Mouse (Mus musculus) testis, adult 2 months (tissue): Measurements from ENCODE around the gene Il33. TPM values are rescaled to one million over a fixed set of nuclear protein-coding genes. Genes with fewer than 3 reads are reported as not detected.

ENCODE experiments used
- H3K27ac ChIP-seq: fragments of 200-500 bp; 2 replicates; pipeline ENCODE4 v1.5.1; 2012; ENCODE audit warnings: low read depth, low read length; ENCODE audit not compliant: control insufficient read depth, insufficient read depth
- H3K27me3 ChIP-seq: fragments of 200-500 bp; 2 replicates; pipeline ENCODE4 v1.6.1; 2012; ENCODE audit warnings: mild to moderate bottlenecking, low read length, moderate library complexity; ENCODE audit not compliant: control insufficient read depth, insufficient read depth
- H3K36me3 ChIP-seq: fragments of 200-500 bp; 2 replicates; pipeline ENCODE4 v1.6.1; 2012; ENCODE audit warnings: mild to moderate bottlenecking, low read length; ENCODE audit not compliant: control insufficient read depth, insufficient read depth
- H3K4me1 ChIP-seq: fragments of 200-500 bp; 2 replicates; pipeline ENCODE4 v1.6.1; 2012; ENCODE audit warnings: low read length; ENCODE audit not compliant: control insufficient read depth, insufficient read depth
- H3K4me3 ChIP-seq: fragments of 200-500 bp; 2 replicates; pipeline ENCODE4 v1.5.1; 2012; ENCODE audit warnings: low read depth, mild to moderate bottlenecking, low read length, moderate library complexity, mixed read lengths; ENCODE audit not compliant: control insufficient read depth
- CTCF ChIP-seq: fragments of 200-500 bp; IDR thresholded peaks from 2 replicates; pipeline ENCODE4 v1.5.1; 2012; ENCODE audit warnings: low read depth, mild to moderate bottlenecking, inconsistent platforms, low read length, moderate library complexity; ENCODE audit not compliant: control insufficient read depth, insufficient read depth, insufficient replicate concordance
- POLR2A ChIP-seq: fragments of 200-500 bp; IDR thresholded peaks from 2 replicates; pipeline ENCODE4 v1.6.1; 2012; ENCODE audit warnings: low read depth, mild to moderate bottlenecking, inconsistent platforms, low read length, moderate library complexity; ENCODE audit not compliant: control insufficient read depth
- polyA plus RNA-seq: library from polyadenylated mRNA; depleted of rRNA; stranded (reverse); fragments of >200 nt; gene quantifications from 2 replicates; pipeline ENCODE4 v1.2.3, GENCODE M21; 2012

Il33 gene
- polyA plus RNA-seq, 1 experiment, result 2.1 TPM

GRCm38 (mm10) chr19:29905896-29906295 is 19.0 kb upstream of the Il33 start:
- H3K27ac ChIP-seq, result no peak overlapping the region
- no peaks in the 10 kb centered on the region for H3K36me3 ChIP-seq
- H3K4me1 ChIP-seq, result no peaks in the 10 kb centered on the region
- no peak overlapping the region for H3K4me3 ChIP-seq
- H3K27me3 ChIP-seq, result no peaks in the 10 kb centered on the region
- TF ChIP-seq POLR2A, result no peak
- TF ChIP-seq CTCF, result no peak

- TF ChIP-seq CTCF (no peak), POLR2A (no peak)
- Histone ChIP-seq H3K36me3 (no peaks in the 10 kb centered on the region), H3K27ac (no peak overlapping the region), H3K27me3 (no peaks in the 10 kb centered on the region), H3K4me3 (no peak overlapping the region), H3K4me1 (no peaks in the 10 kb centered on the region; the same call in 1 of the 2 replicates)
Observed at GRCm38 (mm10) chr19:29909166-29909565, 15.7 kb upstream of the Il33 start.

DNA sequence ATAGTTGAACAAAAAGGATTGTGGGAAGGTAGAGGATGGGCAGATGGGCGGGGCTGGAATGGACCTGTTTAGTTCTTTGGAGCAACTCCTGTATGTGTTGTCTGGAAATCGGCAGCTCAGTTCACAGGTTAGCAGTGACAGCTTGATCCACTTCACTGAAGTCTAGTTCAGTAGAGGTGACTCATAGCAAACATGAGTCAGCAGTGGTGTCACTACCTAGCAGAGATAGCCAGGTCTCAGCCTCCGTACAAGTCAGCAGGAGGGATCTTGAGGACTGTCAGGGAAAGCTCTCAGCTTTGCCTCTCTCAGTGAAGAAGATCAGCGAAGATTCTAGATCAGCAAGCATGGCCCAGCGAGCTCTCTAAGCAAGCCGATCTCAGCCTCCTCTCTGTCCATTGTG is 13.0 kb upstream of the Il33 start:
- TF ChIP-seq CTCF (no peak), POLR2A (no peak)
- Histone ChIP-seq H3K27ac (no peak overlapping the region), H3K27me3 (no peaks in the 10 kb centered on the region), H3K36me3 (no peaks in the 10 kb centered on the region), H3K4me3 (no peak overlapping the region), H3K4me1 (no peaks in the 10 kb centered on the region; the same call in 1 of the 2 replicates)

DNA sequence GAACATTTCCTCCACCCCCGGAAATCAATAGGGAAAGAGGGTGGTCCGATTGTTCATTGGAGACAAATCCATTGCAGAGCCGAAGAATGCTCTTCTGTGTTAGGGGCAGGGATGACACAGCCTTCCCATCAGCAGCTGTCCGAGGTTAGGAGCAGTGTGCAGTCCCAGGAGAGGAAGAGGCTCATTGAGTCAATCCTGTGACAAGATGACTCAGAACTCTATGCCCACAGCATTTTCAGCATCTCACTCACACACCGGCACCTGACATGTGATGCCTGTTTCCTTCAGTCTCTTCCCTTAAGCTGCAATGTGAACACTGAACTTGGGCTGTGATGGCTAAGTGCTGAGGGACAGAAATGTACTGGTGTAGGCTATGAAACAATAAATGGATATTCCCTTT is 7.5 kb upstream of the Il33 start:
- H3K27ac ChIP-seq, result no peak overlapping the region
- no peaks in the 10 kb centered on the region for H3K27me3 ChIP-seq
- TF ChIP-seq POLR2A (no peak), CTCF (no peak)
- H3K36me3 ChIP-seq, result no peaks in the 10 kb centered on the region
- no peak overlapping the region for H3K4me3 ChIP-seq
- no peaks in the 10 kb centered on the region for H3K4me1 ChIP-seq

DNA sequence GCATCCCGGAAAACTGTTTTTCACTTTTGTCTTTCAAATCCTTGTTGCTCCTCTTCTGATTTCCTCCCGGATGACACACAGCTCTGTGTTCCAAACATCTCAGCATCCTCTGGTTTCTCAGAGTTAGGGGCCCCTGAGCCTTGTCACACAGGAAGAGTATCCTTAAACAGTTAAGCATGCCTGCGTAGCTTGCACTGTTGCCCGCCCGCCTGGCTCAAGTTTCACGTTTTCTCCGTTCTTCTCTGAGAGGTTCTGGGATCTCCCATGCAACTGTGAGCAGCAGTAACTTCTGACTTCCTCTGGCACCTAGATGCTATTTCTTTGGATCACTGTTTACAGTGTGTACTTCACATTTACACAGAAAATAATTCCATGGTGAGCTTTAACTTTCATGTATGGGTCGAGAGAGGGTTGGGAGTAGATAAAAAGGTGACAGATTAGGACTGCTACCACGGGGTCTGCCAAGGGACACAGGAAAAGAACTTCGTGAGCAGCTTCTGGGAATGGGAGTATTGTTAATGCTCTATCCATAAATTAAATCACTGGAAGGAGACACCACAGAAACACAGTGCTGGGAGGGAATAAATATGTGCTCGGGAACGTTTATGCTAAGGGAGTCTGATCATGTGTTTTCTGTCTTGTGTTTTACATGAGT is 1.3 kb downstream of the Il33 start:
- H3K36me3 ChIP-seq, result no peaks in the 10 kb centered on the region
- no peaks in the 10 kb centered on the region for H3K27me3 ChIP-seq
- no peaks in the 10 kb centered on the region for H3K4me1 ChIP-seq
- H3K4me3 ChIP-seq, result no peak overlapping the region
- no peak overlapping the region for H3K27ac ChIP-seq
- TF ChIP-seq POLR2A (no peak), CTCF (no peak)

DNA sequence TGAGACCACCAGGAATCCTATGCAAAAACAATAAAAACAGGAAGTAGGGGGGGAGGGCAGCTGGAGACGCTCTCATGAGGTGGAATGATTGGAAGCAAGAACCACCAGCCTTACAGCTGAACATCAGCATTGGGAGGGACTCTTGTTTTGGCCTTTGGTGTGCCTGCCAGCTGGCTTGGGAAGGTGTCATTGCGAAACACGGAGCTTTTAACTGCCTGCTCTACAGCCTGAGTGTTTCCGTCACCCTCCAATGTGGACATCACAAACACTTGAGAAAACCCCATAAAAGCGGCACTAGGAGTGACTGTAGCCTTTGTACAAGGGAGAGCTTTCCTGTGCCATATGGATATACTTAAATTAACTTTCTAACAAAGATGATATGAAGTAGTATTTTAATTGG is 5.4 kb downstream of the Il33 start:
- H3K4me1 ChIP-seq, result no peaks in the 10 kb centered on the region
- TF ChIP-seq POLR2A, result no peak
- no peak for TF ChIP-seq CTCF
- no peak overlapping the region for H3K27ac ChIP-seq

GRCm38 (mm10) chr19:29937445-29937844 is 12.5 kb downstream of the Il33 start:
- Histone ChIP-seq H3K4me3 (no peak overlapping the region), H3K27me3 (no peaks in the 10 kb centered on the region), H3K27ac (no peak overlapping the region), H3K4me1 (no peaks in the 10 kb centered on the region), H3K36me3 (no peaks in the 10 kb centered on the region)
- TF ChIP-seq POLR2A, result no peak
- no peak for TF ChIP-seq CTCF

More for the DNA sequence above, 5.4 kb downstream of the Il33 start:
- Histone ChIP-seq H3K4me3 (no peak overlapping the region), H3K27me3 (no peaks in the 10 kb centered on the region), H3K36me3 (no peaks in the 10 kb centered on the region)

GRCm38 (mm10) chr19:29940239-29940638 is 15.3 kb downstream of the Il33 start:
- Histone ChIP-seq H3K27ac (no peak overlapping the region), H3K4me1 (no peaks in the 10 kb centered on the region), H3K27me3 (no peaks in the 10 kb centered on the region), H3K4me3 (no peak overlapping the region), H3K36me3 (no peaks in the 10 kb centered on the region)
- TF ChIP-seq POLR2A (no peak), CTCF (no peak)
